Mouse (Mus musculus): ENCODE results near the gene Slc8a1.

Gene Slc8a1

DNA sequence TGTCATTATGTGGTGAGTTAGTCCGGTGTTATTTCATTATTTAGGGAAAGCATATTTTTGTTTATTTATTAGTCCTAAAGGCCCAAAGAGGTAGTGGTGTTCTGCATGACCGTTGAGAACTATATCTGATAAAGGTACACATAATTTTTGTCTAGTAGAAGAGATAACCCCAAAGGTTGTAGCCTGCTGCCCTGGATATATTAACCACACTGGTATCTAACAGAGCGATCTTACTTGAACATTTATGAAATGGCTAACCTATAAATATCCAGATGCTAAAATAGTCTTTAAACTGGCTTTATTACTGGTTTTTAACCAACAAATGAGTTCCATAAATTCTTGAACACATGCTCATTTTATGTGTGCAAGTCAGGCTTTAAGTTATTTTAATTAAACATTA is 161.3 kb downstream of the Slc8a1 start:
- DNase-seq (ENCODE audit: low read depth, low spot score): no peak

DNA sequence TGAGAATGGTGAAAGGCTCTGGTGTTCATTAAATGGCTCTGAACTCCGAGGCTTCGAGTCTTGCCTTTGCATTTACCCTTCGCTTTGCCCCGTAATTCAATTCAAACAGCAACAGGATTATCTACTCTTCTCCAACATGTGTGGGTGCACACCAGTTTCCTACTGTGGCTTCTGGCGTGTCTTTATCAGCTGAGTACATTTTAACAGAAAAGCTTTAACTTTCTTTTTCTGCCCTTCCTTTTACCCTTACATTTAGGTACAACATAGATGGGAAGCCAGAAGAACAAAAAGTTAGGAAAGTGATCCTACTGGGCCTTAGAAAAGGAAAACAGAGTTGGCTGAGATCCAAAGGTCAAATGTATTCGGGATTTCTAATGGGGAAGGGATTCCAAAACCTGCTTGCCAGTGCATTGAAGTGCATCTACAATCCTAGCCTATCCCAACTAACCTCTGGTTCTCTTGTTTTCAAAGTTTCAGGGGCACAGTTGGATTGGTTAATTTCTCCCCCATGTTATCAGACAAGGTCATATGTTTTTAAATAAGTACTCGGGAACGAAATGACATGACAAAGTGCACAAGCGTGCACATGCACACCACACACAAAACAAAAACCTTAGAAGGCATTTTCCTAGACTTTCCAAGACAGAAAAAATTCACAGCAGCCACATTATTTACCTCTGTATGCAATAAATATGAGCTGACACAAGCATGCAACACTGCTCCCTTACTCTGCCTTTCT is 172.4 kb downstream of the Slc8a1 start:
- DNase-seq (ENCODE audit: low read depth, low spot score): no peak

DNA sequence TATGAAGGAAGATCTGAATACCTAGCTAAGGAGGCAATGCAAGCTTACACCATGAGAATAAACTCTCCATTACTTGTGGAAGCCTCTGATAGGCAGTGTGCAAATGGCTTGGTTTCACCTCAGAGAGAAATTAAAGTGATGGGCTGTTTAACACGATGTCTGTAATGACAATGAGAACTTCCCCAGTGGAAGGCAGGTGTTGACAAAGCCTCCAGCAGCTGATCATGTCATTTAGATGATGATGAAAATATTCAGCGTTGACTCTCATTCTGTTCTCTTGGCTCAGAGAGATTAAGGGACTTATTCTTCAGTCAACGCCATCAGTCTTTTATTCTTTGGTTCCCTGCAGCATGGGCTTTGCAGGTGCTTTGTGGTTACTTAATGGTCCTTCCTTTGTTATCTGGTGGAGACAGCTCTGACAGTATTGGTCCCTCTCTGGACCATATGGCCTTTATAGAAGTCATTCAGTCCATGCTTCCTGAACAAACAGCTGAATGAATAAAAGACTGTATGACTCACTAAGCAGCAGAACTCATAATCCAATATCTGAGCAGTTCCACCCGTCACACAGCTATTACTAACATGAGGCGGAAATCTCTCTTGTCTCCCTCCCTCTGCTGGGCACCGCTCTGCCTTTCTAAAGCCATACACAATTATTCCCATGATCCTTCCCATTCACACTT is 184.0 kb downstream of the Slc8a1 start:
- DNase-seq (ENCODE audit: low read depth, low spot score): no peak

DNA sequence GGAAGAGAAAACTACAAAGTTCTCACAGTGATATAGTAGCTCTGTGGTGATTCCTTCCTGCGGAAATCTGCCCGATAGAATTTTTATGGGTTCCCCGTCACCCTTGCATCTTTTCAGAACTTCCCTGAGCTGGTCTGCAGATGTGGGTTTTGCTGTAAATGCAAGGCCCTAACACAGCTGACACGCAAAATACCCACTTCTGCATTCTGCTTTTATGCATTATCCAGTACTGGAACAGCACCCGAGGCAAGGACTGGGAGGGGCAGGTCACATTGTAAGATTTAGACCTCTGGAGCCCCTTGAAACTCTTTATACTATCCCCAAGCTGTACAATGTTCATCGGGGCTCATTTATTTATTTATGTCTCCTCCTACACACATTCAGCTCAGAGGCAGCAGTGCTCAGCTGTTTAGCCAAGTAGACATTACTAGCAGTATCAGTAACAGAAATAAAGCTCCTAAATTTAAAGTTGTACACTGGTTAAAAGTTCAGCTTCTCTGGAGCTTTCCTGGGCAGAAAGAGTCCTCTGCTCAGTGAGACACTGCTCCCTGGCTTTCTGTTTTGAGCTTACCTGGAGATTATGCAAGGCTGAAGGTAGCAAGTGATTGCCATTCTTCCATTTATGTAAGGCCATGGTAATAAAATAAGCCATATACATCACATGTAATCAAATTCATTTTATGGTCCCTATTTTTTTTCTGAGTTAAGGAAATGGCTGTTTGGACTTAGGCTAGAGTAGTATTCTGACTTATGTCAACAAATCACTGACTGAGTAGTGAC is 186.1 kb downstream of the Slc8a1 start:
- DNase-seq (ENCODE audit: low read depth, low spot score): no peak

DNA sequence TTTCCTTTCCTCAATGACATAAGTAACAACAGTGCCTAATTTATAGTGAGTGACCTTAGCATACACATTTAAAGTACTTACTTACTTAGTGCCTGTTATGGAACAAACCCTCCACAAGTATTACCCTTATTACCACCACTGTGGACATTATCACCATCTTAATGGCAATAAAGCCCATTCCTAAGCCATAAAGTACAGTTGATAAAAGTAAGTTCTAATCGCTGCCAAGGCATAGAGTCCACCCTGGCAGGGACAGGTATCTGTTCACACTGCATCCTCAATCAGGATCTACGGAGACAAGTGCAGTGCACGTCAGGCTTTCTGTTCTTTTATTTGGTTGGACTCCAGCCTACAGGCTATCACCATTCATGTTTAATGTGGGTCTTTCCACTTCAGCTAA is 187.3 kb downstream of the Slc8a1 start:
- DNase-seq (ENCODE audit: low read depth, low spot score): no peak

DNA sequence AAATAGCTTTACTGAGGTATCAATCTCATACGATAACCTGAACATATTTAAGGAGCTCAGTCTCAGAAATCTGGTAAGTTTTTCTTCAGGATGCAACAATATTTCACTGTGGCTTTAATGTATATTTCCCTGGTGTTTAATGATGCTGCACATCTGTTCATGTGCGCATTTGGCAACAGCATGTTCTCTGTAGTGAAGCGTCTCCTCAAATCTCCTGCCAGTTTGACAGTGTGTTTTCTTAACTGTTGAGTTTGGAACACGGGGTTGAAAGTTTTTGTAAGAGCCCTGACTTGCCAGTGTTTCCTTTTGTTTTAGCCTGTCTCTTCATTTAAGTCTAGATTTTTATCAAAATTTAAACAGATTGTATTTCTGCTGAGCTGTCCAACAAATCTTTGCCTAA is 190.2 kb downstream of the Slc8a1 start:
- DNase-seq (ENCODE audit: low read depth, low spot score): no peak

DNA sequence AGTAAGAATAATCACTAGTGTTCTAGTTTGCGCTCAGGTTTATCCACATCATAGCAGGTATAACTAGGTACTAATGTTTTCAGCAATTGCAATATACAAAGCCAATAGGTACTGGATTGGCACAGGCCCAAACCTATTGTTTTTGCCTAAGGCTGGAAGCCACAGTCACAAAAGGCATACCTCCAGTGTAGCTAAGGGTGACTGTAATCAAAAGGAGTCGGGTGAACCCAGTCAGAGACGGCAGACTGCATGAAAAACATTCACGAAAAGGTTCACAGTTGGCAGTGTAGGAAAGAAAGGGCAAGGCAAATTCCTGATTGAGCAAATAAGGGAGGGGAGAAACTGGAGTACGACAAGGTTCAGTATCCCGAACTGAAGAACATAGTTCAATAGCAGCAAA is 191.7 kb downstream of the Slc8a1 start:
- no peak for DNase-seq (ENCODE audit: low read depth, low spot score)

DNA sequence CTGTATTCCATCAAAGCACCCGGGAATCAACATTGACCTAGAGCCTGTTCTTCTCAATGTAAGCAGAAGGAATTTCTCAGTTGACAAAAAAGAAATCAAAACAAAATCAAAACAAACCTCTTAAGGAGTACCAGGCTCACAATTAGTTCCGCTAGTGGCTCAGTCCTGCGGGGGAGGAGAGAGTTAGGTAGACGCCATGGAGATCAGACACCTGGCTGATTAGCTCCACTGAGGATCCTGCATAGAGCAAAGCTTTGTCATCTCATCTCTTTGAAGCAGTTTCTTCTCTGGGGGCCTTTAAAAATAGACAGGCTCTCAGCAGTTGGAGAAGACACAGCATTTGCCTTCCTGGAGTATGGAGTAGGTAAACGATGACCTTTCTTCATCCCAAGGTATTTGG is 192.2 kb downstream of the Slc8a1 start:
- no peak for DNase-seq (ENCODE audit: low read depth, low spot score)

DNA sequence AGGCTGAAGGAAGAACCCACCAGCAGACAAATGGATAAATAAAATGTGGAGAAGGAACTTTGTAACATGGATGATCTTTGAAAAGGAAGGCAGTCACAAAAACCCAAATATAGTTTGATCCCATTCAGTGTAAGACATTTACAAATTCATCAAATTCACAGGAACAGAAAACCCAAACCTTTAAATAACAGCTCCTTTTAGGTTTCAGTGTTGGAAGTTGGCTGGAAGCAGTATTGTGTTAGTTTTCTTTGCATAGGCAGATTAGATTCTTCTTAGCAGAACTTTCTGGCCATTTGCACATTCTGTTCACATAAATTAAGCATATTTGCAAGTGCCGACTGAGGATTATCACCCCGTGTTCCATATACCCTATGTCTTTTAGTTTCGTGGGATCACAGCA is 193.3 kb downstream of the Slc8a1 start:
- no peak for DNase-seq (ENCODE audit: low read depth, low spot score)

DNA sequence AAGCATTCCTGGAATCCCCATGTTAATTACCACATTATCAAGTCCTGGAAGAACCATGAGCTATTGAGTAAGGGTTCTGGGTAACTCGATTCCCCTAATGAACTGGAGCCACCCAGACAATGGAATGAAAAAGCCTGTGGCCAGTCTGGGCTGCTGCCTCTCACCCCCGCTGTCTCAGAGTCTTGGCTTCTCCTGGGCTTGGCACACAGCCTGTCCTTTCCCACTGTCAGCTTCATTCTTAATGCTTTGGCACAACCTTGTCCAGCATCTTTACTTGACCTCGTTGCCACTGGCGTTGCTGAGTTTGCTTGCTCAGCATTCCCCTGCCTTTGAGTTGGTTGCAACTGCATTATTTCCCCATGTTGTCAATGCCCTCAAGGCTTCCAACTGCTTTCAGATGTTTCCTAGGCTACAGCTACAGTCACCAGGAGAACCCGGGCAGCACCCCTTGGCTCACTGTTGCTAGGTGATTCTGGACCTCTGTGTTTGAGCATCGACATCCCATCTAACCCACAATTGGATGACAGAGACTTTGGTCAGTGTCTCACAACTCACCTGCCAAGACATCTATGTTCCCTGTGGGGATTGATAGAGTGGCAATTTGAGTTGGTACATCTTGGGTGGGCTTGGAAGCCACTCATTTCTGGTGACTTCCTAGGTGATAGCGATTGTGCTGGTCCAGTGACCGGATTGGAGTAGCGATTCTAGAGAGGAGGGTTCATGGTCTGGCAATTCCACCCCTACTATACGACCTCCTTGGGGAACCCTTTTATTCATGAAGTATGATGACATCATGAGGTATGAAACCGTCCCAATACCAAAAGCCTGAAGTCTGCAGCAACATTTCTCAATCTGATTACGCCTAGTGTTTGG is 195.6 kb downstream of the Slc8a1 start:
- DNase-seq (ENCODE audit: low read depth, low spot score): no peak

DNA sequence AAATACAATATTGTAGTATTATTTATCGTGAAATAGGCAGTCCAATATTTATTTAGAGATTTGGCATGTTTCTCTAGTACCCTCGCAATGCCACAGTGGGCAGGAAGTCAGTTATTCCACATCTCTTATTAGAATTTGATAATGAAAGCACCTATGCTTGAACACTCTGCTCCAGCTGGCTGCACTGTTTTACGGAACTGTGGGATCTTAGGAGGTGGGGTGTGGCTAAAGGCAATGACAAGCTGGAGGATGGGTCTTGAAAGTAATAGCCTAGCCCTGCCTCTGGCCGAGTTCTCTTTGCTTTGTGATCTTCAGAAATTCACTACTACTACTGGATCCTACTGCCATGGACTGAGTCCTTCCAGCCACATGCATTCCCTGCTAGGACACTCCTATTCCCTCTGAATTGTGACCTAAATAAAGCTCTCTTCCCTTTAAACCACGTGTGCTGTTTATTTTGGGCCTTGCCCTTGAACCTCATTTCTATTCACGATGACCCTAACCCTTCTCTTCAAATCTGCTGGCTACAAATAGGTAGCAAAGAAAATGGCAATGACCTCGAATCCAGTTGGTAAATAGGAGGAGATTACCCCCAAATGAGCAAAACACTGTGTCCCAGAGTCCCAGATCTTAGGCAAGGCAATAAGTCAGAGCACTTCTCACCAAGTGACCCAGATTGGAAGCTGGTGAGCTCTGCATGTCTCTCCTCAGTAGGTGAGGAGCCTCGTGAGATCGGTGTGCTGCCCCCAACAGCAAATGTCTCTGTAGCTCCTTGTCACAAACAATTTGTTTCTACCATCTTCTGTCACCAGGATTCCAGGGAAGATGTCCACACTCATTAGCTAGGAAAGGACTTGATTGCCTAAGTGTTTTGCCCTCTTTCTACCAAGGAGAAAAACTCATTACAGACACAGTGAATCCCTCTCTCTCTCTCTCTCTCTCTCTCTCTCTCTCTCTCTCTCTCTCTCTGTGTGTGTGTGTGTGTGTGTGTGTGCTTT is 199.7 kb downstream of the Slc8a1 start:
- no peak for DNase-seq (ENCODE audit: low read depth, low spot score)

DNA sequence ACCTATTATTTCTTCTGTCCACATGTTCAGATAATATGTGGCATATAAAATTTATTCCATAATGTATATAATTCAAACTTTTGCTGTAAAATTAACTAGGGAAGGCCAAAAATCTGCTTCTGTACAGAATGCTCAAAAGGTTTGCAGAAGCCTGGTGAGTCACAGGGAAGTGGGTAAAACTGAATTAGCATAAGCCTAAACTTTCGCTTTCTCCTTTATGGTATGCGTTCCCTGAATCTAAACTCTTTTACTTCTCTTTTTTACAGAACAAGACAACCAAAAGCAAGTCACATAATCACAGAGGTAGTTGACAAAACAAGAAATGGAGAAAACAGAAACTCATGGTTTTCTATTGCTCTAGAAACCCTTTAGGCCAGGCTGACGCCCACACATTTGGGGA is 202.1 kb downstream of the Slc8a1 start:
- DNase-seq (ENCODE audit: low read depth, low spot score): no peak

DNA sequence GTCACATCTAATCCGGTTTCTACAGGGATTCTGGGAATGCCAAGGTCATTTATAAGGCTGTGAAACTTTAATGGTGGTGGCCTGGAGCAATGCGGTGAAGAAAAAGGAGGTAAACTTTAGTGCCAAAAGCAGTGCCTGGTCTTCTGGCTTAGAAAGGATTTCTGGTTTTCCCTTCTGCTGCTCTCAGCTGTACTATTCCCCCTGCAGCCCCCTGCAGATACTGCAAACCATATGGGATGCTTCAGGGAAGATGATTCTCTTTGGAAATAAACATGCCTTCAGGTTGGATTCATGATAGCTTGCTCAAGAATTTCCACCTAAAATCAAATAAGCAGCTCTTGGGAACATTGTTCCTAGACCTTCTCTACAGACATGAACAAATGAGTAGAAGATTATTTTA is 208.3 kb downstream of the Slc8a1 start:
- no peak for DNase-seq (ENCODE audit: low read depth, low spot score)

DNA sequence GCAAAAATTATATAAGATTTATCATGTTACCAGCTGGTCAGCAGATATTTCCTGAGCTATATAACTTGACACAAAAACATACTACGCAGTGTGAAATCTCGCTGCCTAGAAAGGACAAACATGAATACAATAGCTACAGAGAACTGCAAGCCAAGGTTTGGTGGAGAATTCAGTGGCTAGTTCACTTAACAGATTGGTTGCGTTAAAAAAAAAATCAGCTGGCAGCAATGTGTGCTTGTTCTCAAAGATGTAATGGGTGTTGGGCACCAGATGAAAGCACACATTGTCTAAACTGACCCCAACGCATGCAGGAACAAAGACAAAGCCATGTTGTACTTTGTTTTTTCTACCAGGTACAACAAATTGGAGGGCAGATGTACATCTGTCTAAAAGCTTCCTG is 209.2 kb downstream of the Slc8a1 start:
- DNase-seq (ENCODE audit: low read depth, low spot score): no peak

DNA sequence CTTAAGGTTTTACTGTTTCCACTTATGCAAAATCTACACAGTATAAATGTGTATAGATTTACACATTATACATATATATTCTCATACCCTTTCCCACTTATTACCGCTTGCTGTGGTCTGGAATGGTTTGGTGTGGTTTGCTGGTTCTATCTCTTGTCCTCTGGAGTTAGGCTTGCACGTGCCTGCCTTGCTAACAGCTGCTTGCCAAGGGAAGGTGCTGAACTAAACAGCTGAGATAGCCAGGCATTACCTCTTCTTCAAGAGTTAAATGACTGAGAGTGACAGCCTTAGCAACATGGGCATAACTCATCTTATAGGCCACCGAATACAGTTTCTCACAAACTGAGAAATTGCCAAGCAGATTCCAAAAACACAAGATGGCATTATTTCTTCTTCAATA is 211.7 kb downstream of the Slc8a1 start:
- DNase-seq (ENCODE audit: low read depth, low spot score): no peak

DNA sequence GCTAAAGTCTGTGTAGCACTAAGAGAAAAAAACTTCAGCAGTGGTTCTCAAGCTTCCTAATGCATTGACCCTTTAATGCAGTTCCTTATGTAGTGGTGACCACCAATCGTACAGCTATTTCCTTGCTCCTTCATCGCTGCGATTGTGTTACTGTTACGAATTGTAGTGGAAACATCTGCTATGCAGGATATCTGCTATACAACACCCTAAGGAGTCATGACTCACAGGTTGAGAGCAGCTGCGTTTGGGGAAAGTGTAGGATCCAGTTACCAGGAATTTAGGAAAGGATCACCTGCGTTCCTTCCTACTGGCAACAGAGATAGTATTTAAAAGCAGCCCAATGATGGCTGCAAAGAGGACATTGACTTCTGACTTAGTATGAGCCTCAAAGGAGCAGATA is 213.4 kb downstream of the Slc8a1 start:
- no peak for DNase-seq (ENCODE audit: low read depth, low spot score)

DNA sequence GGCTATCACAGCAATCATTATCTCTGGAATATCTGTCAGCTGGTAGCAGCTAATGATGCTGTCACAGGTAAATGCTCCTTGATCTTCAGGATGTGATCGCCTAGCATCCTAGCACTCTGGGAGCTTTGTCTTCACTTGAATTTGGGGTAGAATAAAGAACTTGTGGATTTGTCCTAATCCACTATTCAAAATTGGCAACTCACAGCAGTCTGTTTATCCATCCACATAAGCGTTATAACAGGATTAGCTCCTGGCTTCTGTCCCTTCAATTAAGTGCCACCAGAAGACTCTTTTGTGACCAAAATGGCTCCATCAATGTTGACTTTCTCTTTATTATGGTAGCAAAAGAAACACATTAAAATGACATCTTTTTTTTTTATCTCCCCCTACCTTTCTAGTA is 214.2 kb downstream of the Slc8a1 start:
- DNase-seq (ENCODE audit: low read depth, low spot score): no peak

DNA sequence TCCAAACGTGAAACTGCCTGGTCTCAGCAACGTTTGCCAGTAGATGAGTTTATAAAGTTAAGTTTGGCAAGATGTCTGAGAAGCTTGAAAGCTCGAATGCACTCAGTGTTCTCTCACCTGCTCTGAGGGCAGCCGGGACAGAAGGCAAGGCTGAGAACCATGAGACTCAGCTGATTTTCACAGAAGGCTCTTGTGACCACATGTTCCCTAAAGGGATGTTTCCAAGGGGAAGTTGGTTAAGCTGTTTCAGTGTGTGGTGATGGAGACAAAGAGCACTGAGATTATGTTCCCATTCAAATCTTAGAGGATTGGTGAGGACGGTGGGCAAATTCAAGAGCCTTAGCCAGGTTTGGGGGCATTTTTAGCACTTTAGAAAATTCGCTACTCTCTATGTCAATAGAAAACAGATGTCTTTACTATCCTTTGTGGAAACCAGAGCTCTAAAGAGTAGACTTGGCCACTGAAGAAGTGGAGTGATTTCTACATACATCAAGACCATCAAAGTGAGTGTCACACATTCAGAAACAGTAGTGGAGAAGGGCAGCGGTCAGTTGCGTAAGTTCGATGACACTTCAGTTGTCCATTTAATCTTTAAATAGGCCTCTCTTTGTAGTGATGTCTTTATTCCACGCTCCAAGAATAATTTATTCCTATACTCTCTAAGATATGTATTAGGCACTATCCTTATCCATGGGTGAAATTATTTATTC is 219.7 kb downstream of the Slc8a1 start:
- DNase-seq (ENCODE audit: low read depth, low spot score): no peak

DNA sequence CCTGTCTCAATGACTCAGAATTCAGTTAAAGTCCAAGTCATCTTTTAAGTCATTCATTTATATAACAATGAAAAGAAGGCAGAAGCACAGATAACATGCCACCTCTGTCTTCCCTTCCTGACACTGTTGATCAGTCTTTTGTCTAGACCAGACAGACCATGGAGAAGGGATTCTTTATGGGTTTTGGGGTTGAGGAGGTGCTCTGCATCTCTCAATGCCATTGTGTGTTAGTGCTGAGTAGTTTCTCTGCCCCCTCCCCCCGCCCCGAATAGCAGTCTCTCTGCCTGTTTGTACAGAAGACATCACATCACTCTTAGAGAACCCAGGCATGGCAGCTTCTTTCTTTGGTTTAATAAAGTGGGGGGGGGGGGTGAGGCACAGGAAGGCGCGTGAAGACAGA is 222.0 kb downstream of the Slc8a1 start:
- DNase-seq (ENCODE audit: low read depth, low spot score): no peak

DNA sequence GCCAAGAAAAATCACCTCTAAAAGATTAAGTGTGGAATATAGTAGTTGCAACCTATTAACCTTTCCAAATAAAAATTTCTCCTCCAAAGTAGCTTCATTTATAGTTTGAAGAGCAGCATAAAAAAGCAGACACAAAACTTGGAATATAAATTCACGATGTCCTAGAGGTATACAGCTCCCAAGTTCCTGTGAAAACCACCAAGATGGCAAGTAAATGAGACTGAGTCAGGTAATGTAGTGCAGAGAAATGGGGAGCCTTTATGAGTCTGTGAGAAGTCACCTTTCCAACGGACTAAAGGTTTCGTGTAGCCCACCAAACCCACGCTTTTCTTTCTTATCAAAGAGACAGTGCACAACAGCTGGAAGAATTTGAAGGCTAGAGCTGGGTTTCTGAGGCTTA is 224.2 kb downstream of the Slc8a1 start:
- no peak for DNase-seq (ENCODE audit: low read depth, low spot score)
